Mouse (Mus musculus): ENCODE data around the gene Pex6. TPM values are rescaled to one million over a fixed set of nuclear protein-coding genes. Genes with fewer than 3 reads are reported as not detected.

Gene Pex6
- polyA plus RNA-seq, 1 experiment from 2014 or later = 28.7 TPM

DNA sequence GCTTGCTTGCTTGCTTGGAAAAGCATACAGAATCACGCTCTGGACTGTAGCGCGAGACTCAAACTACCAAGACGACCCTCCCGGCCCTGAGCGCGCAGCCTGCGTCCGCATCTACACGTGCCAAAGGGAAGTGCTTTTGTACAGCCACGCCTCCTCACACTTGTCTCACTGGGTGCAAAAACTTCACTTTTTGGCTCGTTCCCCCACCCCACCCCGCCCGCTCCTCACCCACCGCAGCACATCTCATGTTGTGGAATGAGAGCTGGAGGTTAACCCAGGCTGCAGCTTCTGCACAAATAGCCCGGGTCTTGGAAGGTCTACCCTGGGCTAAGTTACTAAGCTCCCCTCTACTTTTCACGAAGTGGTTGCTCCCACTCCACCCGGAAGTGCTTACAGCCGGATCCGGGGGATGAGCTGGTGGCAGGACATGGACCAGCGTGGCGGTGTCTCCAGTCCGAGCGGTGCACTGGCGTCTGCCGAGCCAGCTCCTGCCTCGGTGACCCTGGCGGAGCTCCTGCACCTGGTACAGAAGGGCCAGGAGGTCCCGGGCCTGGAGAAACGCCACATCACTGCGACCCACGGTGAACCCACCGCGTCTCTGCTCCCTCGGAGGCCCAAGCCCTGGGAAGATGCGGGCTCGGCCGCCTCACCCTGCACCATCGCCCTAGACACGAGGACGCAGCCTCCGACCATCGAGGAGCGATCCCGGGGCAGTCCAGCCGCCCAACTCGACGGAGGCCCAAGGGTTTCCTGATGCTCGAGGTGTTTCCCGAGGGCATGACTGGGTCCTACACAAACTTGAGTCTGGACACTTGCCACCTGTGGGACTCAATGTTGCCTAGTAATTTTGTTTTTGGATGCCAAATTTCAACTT, 61.4 kb downstream of the Pex6 start, which contains the start of gene 2310039H08Rik:
TSS of gene 2310039H08Rik (plus strand) at position 232 of the 874 bp plus-strand sequence.
- ATAC-seq (ENCODE audit: low FRiP score) = peak; percentile 92
- peak within 1 kb of the TSS; percentile 62 for H3K27ac ChIP-seq
- no peaks in the 10 kb centered on the region for H3K9me3 ChIP-seq
- H3K27me3 ChIP-seq = no peaks in the 10 kb centered on the region
- peak within 1 kb of the TSS; percentile 79 for H3K4me3 ChIP-seq (replicated peaks)
- H3K36me3 ChIP-seq (replicated peaks) = peaks cover 37% of the 10 kb centered on the region
- WGBS = under 1% methylated on average over 49 of the region's 50 CpGs
- H3K4me2 ChIP-seq = peak within 1 kb of the TSS; percentile 93
- H3K9ac ChIP-seq = peak within 1 kb of the TSS; percentile 76
- peaks cover 19% of the 10 kb centered on the region for H3K4me1 ChIP-seq

- WGBS = 9% methylated on average over 19 of the region's 20 CpGs
These were observed 62.2 kb downstream of the Pex6 start for GRCm38 (mm10) chr17:46773278-46774130.

GRCm38 (mm10) chr17:46774131-46774472, 62.8 kb downstream of the Pex6 start:
- no peaks in the 10 kb centered on the region for H3K9me3 ChIP-seq
- H3K9ac ChIP-seq = no peak overlapping the region
- peaks cover 51% of the 10 kb centered on the region for H3K36me3 ChIP-seq (replicated peaks)
- H3K4me3 ChIP-seq (replicated peaks) = 0 out of 2 replicates have a peak overlapping the region, but pooled peaks have one; percentile 79
- 47% methylated on average over 2 of the region's 2 CpGs for WGBS
- no peak overlapping the region for H3K27ac ChIP-seq
- peaks cover 19% of the 10 kb centered on the region for H3K4me1 ChIP-seq
- peak overlapping the region; percentile 93; the same call in 1 of the 2 replicates for H3K4me2 ChIP-seq
- no peak for ATAC-seq (ENCODE audit: low FRiP score)
- no peaks in the 10 kb centered on the region for H3K27me3 ChIP-seq

More at GRCm38 (mm10) chr17:46773278-46774130, 62.2 kb downstream of the Pex6 start:
- Histone ChIP-seq H3K36me3 (replicated peaks) (peaks cover 45% of the 10 kb centered on the region), H3K27ac (peak overlapping the region; percentile 62; the same call in 1 of the 2 replicates), H3K4me1 (peaks cover 19% of the 10 kb centered on the region), H3K9ac (peak overlapping the region; percentile 76), H3K4me3 (replicated peaks) (peak overlapping the region; percentile 79), H3K27me3 (no peaks in the 10 kb centered on the region), H3K4me2 (peak overlapping the region; percentile 93), H3K9me3 (no peaks in the 10 kb centered on the region)
- peak; percentile 31; the same call in 1 of the 2 replicates for ATAC-seq (ENCODE audit: low FRiP score)

- no peak for ATAC-seq (ENCODE audit: low FRiP score)
- H3K4me3 ChIP-seq (replicated peaks) = no peak overlapping the region
- no peak overlapping the region for H3K9ac ChIP-seq
- peaks cover 19% of the 10 kb centered on the region for H3K4me1 ChIP-seq
- WGBS = 94% methylated on average over 9 of the region's 9 CpGs
- H3K4me2 ChIP-seq = no peak overlapping the region
- H3K27me3 ChIP-seq = no peaks in the 10 kb centered on the region
- peaks cover 61% of the 10 kb centered on the region for H3K36me3 ChIP-seq (replicated peaks)
- H3K9me3 ChIP-seq = no peaks in the 10 kb centered on the region
- H3K27ac ChIP-seq = no peak overlapping the region
These were observed 63.8 kb downstream of the Pex6 start for GRCm38 (mm10) chr17:46775070-46775469.

Other genes with a start within 250 kb of the Pex6 start
- 4.0 and 5.0 TPM in 2 replicates for gene Ttbk1, start 223.8 kb upstream of the Pex6 start, polyA plus RNA-seq (2016; fragmentation: Nextera tagmentation; extraction: Ambion mirVana)
- gene Dnph1, start 214.8 kb upstream of the Pex6 start, polyA plus RNA-seq (2016; fragmentation: Nextera tagmentation; extraction: Ambion mirVana) = 68.3 and 71.7 TPM in 2 replicates
- 9.8 and 11.3 TPM in 2 replicates for gene Cul9, start 165.1 kb upstream of the Pex6 start, polyA plus RNA-seq (2016; fragmentation: Nextera tagmentation; extraction: Ambion mirVana)
- gene Srf, start 155.3 kb upstream of the Pex6 start, polyA plus RNA-seq (2016; fragmentation: Nextera tagmentation; extraction: Ambion mirVana) = 5.0 TPM in 2 replicates
- gene Ptk7, start 82.0 kb upstream of the Pex6 start, polyA plus RNA-seq (2016; fragmentation: Nextera tagmentation; extraction: Ambion mirVana) = 55.3 and 56.4 TPM in 2 replicates
- 39.0 and 42.5 TPM in 2 replicates for gene Klc4, start 65.4 kb upstream of the Pex6 start, polyA plus RNA-seq (2016; fragmentation: Nextera tagmentation; extraction: Ambion mirVana)
- 76.6 and 102 TPM in 2 replicates for gene Mrpl2, start 65.2 kb upstream of the Pex6 start, polyA plus RNA-seq (2016; fragmentation: Nextera tagmentation; extraction: Ambion mirVana)
- 46.5 and 47.8 TPM in 2 replicates for gene Cul7, start 61.1 kb upstream of the Pex6 start, polyA plus RNA-seq (2016; fragmentation: Nextera tagmentation; extraction: Ambion mirVana)
- 54.4 and 57.6 TPM in 2 replicates for gene Rrp36, start 37.1 kb upstream of the Pex6 start, polyA plus RNA-seq (2016; fragmentation: Nextera tagmentation; extraction: Ambion mirVana)
- gene Mea1, start 32.7 kb upstream of the Pex6 start, polyA plus RNA-seq (2016; fragmentation: Nextera tagmentation; extraction: Ambion mirVana) = 156 and 158 TPM in 2 replicates
- gene Klhdc3, start 30.5 kb upstream of the Pex6 start, polyA plus RNA-seq (2016; fragmentation: Nextera tagmentation; extraction: Ambion mirVana) = 131 and 137 TPM in 2 replicates
- gene Ppp2r5d, start 6.4 kb upstream of the Pex6 start, polyA plus RNA-seq (2016; fragmentation: Nextera tagmentation; extraction: Ambion mirVana) = 111 and 124 TPM in 2 replicates
- gene Gnmt, start 17.7 kb downstream of the Pex6 start, polyA plus RNA-seq (2016; fragmentation: Nextera tagmentation; extraction: Ambion mirVana) = 0.54 and 0.91 TPM in 2 replicates
- 56.6 and 57.3 TPM in 2 replicates for gene Cnpy3, start 40.8 kb downstream of the Pex6 start, polyA plus RNA-seq (2016; fragmentation: Nextera tagmentation; extraction: Ambion mirVana)
- 0.24 and 0.36 TPM in 2 replicates for gene Ptcra, start 52.2 kb downstream of the Pex6 start, polyA plus RNA-seq (2016; fragmentation: Nextera tagmentation; extraction: Ambion mirVana)
- gene 2310039H08Rik, start 61.2 kb downstream of the Pex6 start, polyA plus RNA-seq (2016; fragmentation: Nextera tagmentation; extraction: Ambion mirVana) = 57.2 and 61.2 TPM in 2 replicates
- gene Rpl7l1, start 71.2 kb downstream of the Pex6 start, polyA plus RNA-seq (2016; fragmentation: Nextera tagmentation; extraction: Ambion mirVana) = 154 and 178 TPM in 2 replicates
- gene Bicral, start 147.0 kb downstream of the Pex6 start, polyA plus RNA-seq (2016; fragmentation: Nextera tagmentation; extraction: Ambion mirVana) = 7.1 and 7.5 TPM in 2 replicates
- gene Tbcc, start 179.2 kb downstream of the Pex6 start, polyA plus RNA-seq (2016; fragmentation: Nextera tagmentation; extraction: Ambion mirVana) = 63.2 and 67.3 TPM in 2 replicates
- gene Prph2, start 199.0 kb downstream of the Pex6 start, polyA plus RNA-seq (2016; fragmentation: Nextera tagmentation; extraction: Ambion mirVana) = not detected in 2 replicates

All from forebrain, embryonic 12.5 days (tissue).